Comparison of ENCODE assay signal across 10 mouse cellular contexts in the genomic region with DNA sequence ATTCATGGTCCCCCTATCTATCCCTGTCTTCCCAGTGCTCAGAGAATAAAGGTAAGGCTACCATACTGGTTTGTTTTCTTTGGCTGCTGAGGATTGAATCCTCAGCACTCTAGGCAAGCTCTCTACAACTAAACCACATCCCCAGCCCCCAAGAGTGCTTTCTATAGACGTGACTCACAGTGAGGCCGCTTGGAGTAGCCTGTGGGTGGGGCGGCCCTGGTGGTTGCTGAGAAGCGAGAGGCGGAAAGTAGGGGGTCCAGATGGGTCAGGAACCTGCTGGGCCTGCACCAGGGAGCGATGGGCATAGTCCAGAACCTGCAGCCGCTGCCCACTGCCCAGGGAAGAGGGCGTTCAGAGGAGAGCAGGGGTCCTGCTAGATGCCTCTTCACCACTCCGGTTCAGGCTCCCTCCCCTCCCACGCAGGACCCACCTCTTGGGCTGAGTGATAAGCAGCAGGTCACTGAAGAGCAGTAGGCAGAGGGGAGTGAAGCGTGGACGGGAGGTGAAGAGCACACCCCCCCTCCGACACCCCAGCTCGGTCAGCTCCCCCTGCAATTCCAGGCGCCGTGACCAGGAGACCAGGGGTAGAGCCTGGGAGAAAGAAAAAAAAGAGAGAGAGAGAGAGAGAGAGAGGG. TPM values are rescaled to one million over a fixed set of nuclear protein-coding genes. Genes with fewer than 3 reads are reported as not detected.
A peak's percentile ranks its signal among the peaks of the same experiment; 100 is the strongest.
DNase-seq lines count a peak whose midpoint lies in the region; ATAC-seq lines count a peak whose summit lies in the region.
"Had no signal": no experiment of that assay in that cellular context is flagged by ENCODE, and none has a peak within 500 bp of the region (broad histone marks: within the 10 kb centered on the region; RNA-seq: fewer than 3 reads in every experiment).

No protein-coding gene starts in this region.

- no peak overlapping the region for H3K27ac ChIP-seq in heart, embryonic 12.5 days (ENCODE audit: poor library complexity, severe bottlenecking)
- H3K27ac ChIP-seq in hindbrain, embryonic 10.5 days: no peak overlapping the region; the same call in 1 of the 2 replicates
- peak overlapping the region; percentile 91 for H3K27ac ChIP-seq in midbrain, embryonic 15.5 days
- H3K27ac ChIP-seq: liver, embryonic 15.5 days had no signal

- peak overlapping the region; percentile 67 for H3K4me2 ChIP-seq in heart, embryonic 12.5 days
- peak overlapping the region; percentile 55 for H3K4me2 ChIP-seq in midbrain, embryonic 15.5 days
- H3K4me2 ChIP-seq: liver, embryonic 15.5 days had no signal

- H3K9ac ChIP-seq in heart, embryonic 12.5 days: peak overlapping the region; percentile 44
- peak overlapping the region; percentile 61 for H3K9ac ChIP-seq in midbrain, embryonic 15.5 days
- H3K9ac ChIP-seq: liver, embryonic 15.5 days had no signal

- peaks cover 13% of the 10 kb centered on the region for H3K27me3 ChIP-seq in heart, embryonic 12.5 days (replicated peaks)
- H3K27me3 ChIP-seq in hindbrain, embryonic 10.5 days (ENCODE audit: insufficient read depth, poor library complexity, severe bottlenecking): peaks cover 46% of the 10 kb centered on the region
- H3K27me3 ChIP-seq in midbrain, embryonic 15.5 days (replicated peaks): no peaks in the 10 kb centered on the region; the same call in 1 of the 2 replicates

- H3K4me3 ChIP-seq in heart, embryonic 12.5 days: peak overlapping the region; percentile 41
- peak overlapping the region; percentile 31 for H3K4me3 ChIP-seq in hindbrain, embryonic 10.5 days
- H3K4me3 ChIP-seq in midbrain, embryonic 15.5 days: peak overlapping the region; percentile 47
- H3K4me3 ChIP-seq: liver, embryonic 15.5 days had no signal

- peaks cover 12% of the 10 kb centered on the region for H3K4me1 ChIP-seq in heart, embryonic 12.5 days (replicated peaks)
- H3K4me1 ChIP-seq in hindbrain, embryonic 10.5 days (replicated peaks): peaks cover 11% of the 10 kb centered on the region
- peaks cover 17% of the 10 kb centered on the region for H3K4me1 ChIP-seq in midbrain, embryonic 15.5 days
- H3K4me1 ChIP-seq: liver, embryonic 15.5 days had no signal

- intact Hi-C loops in heart, postnatal 10 days (cut with DNase I): no loop called here

- H3K36me3 ChIP-seq in heart, embryonic 12.5 days: peaks cover 8% of the 10 kb centered on the region
- H3K36me3 ChIP-seq in hindbrain, embryonic 10.5 days: 0 out of 2 replicates have a peak, but pooled peaks cover 3% of the 10 kb centered on the region
- H3K36me3 ChIP-seq in midbrain, embryonic 15.5 days (replicated peaks): no peaks in the 10 kb centered on the region
- H3K36me3 ChIP-seq: liver, embryonic 15.5 days had no signal

- H3K9me3 ChIP-seq in heart, embryonic 12.5 days (replicated peaks): no peaks in the 10 kb centered on the region
- H3K9me3 ChIP-seq in hindbrain, embryonic 10.5 days: no peaks in the 10 kb centered on the region
- H3K9me3 ChIP-seq in midbrain, embryonic 15.5 days: no peaks in the 10 kb centered on the region
- H3K9me3 ChIP-seq: liver, embryonic 15.5 days had no signal

- no peak for DNase-seq in heart, postnatal 10 days
- DNase-seq in Muller cell, postnatal 12 days (ENCODE audit: inconsistent ontology term): peak; percentile 31
- no peak for DNase-seq in hindbrain, embryonic 10.5 days (ENCODE audit: low spot score)
- DNase-seq in embryo, embryonic 11 days: no peak
- DNase-seq in T-cell, adult 2 months (ENCODE audit: low spot score): no peak
- no peak for DNase-seq in liver

- ATAC-seq in heart, embryonic 12.5 days (ENCODE audit: insufficient number of reproducible peaks, low FRiP score): 0 out of 2 replicates have a peak, but pooled peaks have one; percentile 47
- ATAC-seq in midbrain, embryonic 15.5 days (replicated peaks): peak; percentile 80

- 24% methylated on average over 16 of the region's 16 CpGs for WGBS in heart, embryonic 12.5 days
- 9% methylated on average over 16 of the region's 16 CpGs for WGBS in hindbrain, embryonic 10.5 days
- 17% methylated on average over 14 of the region's 16 CpGs for WGBS in midbrain, embryonic 15.5 days

RNA-seq across cellular contexts. Expression of a gene that starts 10.4 kb away (rescaled TPM):
- polyA plus RNA-seq in heart, embryonic 12.5 days (2016; fragmentation: Nextera tagmentation; extraction: Ambion mirVana): 13.3 TPM in 2 replicates
- 10 to 100 TPM; 43.2 to 49.6 TPM for total RNA-seq in heart, postnatal 10 days (2021)
- polyA plus RNA-seq in hindbrain, embryonic 10.5 days (2016; fragmentation: Nextera tagmentation; extraction: Ambion mirVana): 7.9 and 8.6 TPM in 2 replicates
- 24.2 and 28.7 TPM in 2 replicates for polyA plus RNA-seq in midbrain, embryonic 15.5 days (2015; fragmentation: Nextera tagmentation; extraction: Ambion mirVana)

RNA-seq across cellular contexts. Expression of a gene that starts 20.0 kb away (rescaled TPM):
- polyA plus RNA-seq in heart, embryonic 12.5 days (2016; fragmentation: Nextera tagmentation; extraction: Ambion mirVana): not detected in 2 replicates
- total RNA-seq in heart, postnatal 10 days (2021): not detected
- not detected in 2 replicates for polyA plus RNA-seq in hindbrain, embryonic 10.5 days (2016; fragmentation: Nextera tagmentation; extraction: Ambion mirVana)
- 0.60 and 0.84 TPM in 2 replicates for polyA plus RNA-seq in midbrain, embryonic 15.5 days (2015; fragmentation: Nextera tagmentation; extraction: Ambion mirVana)
- total RNA-seq: common myeloid progenitor, adult 5-6 weeks had no signal
- polyA plus RNA-seq: liver, embryonic 15.5 days had no signal

RNA-seq across cellular contexts. Expression of a gene that starts 21.0 kb away (rescaled TPM):
- polyA plus RNA-seq in heart, embryonic 12.5 days (2016; fragmentation: Nextera tagmentation; extraction: Ambion mirVana): 1.4 and 2.2 TPM in 2 replicates
- total RNA-seq in heart, postnatal 10 days (2021): 1 to 10 TPM; 3.4 to 4.3 TPM
- 2.0 and 2.5 TPM in 2 replicates for polyA plus RNA-seq in hindbrain, embryonic 10.5 days (2016; fragmentation: Nextera tagmentation; extraction: Ambion mirVana)
- 1.3 and 1.6 TPM in 2 replicates for polyA plus RNA-seq in midbrain, embryonic 15.5 days (2015; fragmentation: Nextera tagmentation; extraction: Ambion mirVana)

RNA-seq across cellular contexts. Expression of a gene that starts 28.1 kb away (rescaled TPM):
- polyA plus RNA-seq in heart, embryonic 12.5 days (2016; fragmentation: Nextera tagmentation; extraction: Ambion mirVana): 64.3 and 67.5 TPM in 2 replicates
- 10 to 100 TPM; 40.1 to 46.8 TPM for total RNA-seq in heart, postnatal 10 days (2021)
- polyA plus RNA-seq in hindbrain, embryonic 10.5 days (2016; fragmentation: Nextera tagmentation; extraction: Ambion mirVana): 69.7 and 78.1 TPM in 2 replicates
- 22.0 and 22.7 TPM in 2 replicates for polyA plus RNA-seq in midbrain, embryonic 15.5 days (2015; fragmentation: Nextera tagmentation; extraction: Ambion mirVana)

RNA-seq across cellular contexts. Expression of a gene that starts 45.5 kb away (rescaled TPM):
- polyA plus RNA-seq in heart, embryonic 12.5 days (2016; fragmentation: Nextera tagmentation; extraction: Ambion mirVana): 640 and 666 TPM in 2 replicates
- 100 to 1,000 TPM; 777 to 828 TPM for total RNA-seq in heart, postnatal 10 days (2021)
- 904 and 972 TPM in 2 replicates for polyA plus RNA-seq in hindbrain, embryonic 10.5 days (2016; fragmentation: Nextera tagmentation; extraction: Ambion mirVana)
- polyA plus RNA-seq in midbrain, embryonic 15.5 days (2015; fragmentation: Nextera tagmentation; extraction: Ambion mirVana): 529 and 538 TPM in 2 replicates
